Comparison of ENCODE assay signal across 8 mouse cellular contexts in the genomic region with DNA sequence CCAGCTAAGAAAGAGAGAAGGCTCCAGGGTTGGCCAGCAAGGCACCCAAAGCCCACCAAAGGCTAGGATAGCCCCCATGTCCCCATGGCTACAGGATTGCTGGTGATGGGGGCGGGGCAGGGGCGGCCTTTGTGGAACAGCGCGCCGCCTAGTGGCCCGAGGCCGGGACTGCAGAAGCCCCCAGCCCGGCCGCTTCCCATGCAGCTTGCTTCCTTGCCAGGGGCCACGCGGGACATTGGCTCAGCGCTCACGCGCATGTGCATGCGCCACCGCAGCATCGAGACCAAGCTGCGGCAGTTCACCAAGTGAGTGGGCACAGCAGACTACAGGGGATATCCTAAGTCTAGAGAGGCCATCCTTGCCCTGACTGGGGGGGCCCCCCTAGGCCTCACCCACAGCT. TPM values are rescaled to one million over a fixed set of nuclear protein-coding genes. Genes with fewer than 3 reads are reported as not detected.
DNase-seq lines count a peak whose midpoint lies in the region; ATAC-seq and TF ChIP-seq lines count a peak whose summit lies in the region.

No protein-coding gene starts in this region.

- no peak overlapping the region for H3K4me2 ChIP-seq in intestine, embryonic 14.5 days (ENCODE audit: low read length)
- no peak overlapping the region for H3K4me2 ChIP-seq in intestine, embryonic 15.5 days (replicated peaks)
- H3K4me2 ChIP-seq in midbrain, embryonic 12.5 days (replicated peaks), result no peak overlapping the region

- DNase-seq in intestine, embryonic 14.5 days (ENCODE audit: low spot score), result peak; percentile 86
- peak; percentile 76 to 85 for DNase-seq in cerebellum, postnatal 25 days
- DNase-seq in gastrocnemius, postnatal 25 days, result peak; percentile 51
- peak; percentile 87 to 91 for DNase-seq in kidney, postnatal 4 days
- DNase-seq in thymus, postnatal 25 days, result peak; percentile 65

- TF ChIP-seq POLR2A in ES-Bruce4 (IDR thresholded peaks at IDR 0.05; ENCODE audit: insufficient read depth, low read length), result no peak

- no peak for TF ChIP-seq EP300 in ES-Bruce4 (IDR thresholded peaks at IDR 0.05; ENCODE audit: insufficient read depth, low read depth, low read length)

- H3K4me3 ChIP-seq in intestine, embryonic 14.5 days (ENCODE audit: low read depth, low read length), result no peak overlapping the region
- H3K4me3 ChIP-seq in intestine, embryonic 15.5 days (replicated peaks), result no peak overlapping the region
- H3K4me3 ChIP-seq in ES-Bruce4 (ENCODE audit: low read depth, low read length), result peak overlapping the region; percentile 44
- no peak overlapping the region for H3K4me3 ChIP-seq in midbrain, embryonic 12.5 days

- no peak overlapping the region for H3K27ac ChIP-seq in intestine, embryonic 14.5 days (ENCODE audit: low read depth)
- no peak overlapping the region for H3K27ac ChIP-seq in intestine, embryonic 15.5 days
- no peak overlapping the region for H3K27ac ChIP-seq in ES-Bruce4 (ENCODE audit: insufficient read depth, low read length)
- no peak overlapping the region for H3K27ac ChIP-seq in midbrain, embryonic 12.5 days (replicated peaks)

- H3K36me3 ChIP-seq in intestine, embryonic 14.5 days (ENCODE audit: control insufficient read depth, insufficient read depth, low read length), result peaks cover 57% of the 10 kb centered on the region
- peaks cover 38% of the 10 kb centered on the region for H3K36me3 ChIP-seq in intestine, embryonic 15.5 days
- no peaks in the 10 kb centered on the region for H3K36me3 ChIP-seq in ES-Bruce4 (ENCODE audit: control insufficient read depth, insufficient read depth, low read length, poor library complexity, severe bottlenecking)
- peaks cover 50% of the 10 kb centered on the region for H3K36me3 ChIP-seq in midbrain, embryonic 12.5 days

- H3K4me1 ChIP-seq in intestine, embryonic 14.5 days (replicated peaks; ENCODE audit: control insufficient read depth, insufficient read depth, low read length), result peaks cover 26% of the 10 kb centered on the region
- peaks cover 36% of the 10 kb centered on the region for H3K4me1 ChIP-seq in intestine, embryonic 15.5 days (replicated peaks)
- H3K4me1 ChIP-seq in ES-Bruce4 (ENCODE audit: control insufficient read depth, insufficient read depth, low read length), result no peaks in the 10 kb centered on the region
- peaks cover 49% of the 10 kb centered on the region for H3K4me1 ChIP-seq in midbrain, embryonic 12.5 days

- H3K9me3 ChIP-seq in intestine, embryonic 14.5 days (ENCODE audit: control insufficient read depth, low read length), result no peaks in the 10 kb centered on the region
- no peaks in the 10 kb centered on the region for H3K9me3 ChIP-seq in intestine, embryonic 15.5 days
- no peaks in the 10 kb centered on the region for H3K9me3 ChIP-seq in ES-Bruce4 (replicated peaks; ENCODE audit: control insufficient read depth, insufficient read depth, low read length, poor library complexity, severe bottlenecking)
- no peaks in the 10 kb centered on the region for H3K9me3 ChIP-seq in midbrain, embryonic 12.5 days

- WGBS in intestine, embryonic 14.5 days, result 16% methylated on average over 18 of the region's 18 CpGs
- 20% methylated on average over 18 of the region's 18 CpGs for WGBS in intestine, embryonic 15.5 days
- 8% methylated on average over 18 of the region's 18 CpGs for WGBS in midbrain, embryonic 12.5 days

- H3K9ac ChIP-seq in intestine, embryonic 14.5 days (ENCODE audit: low read length), result no peak overlapping the region
- H3K9ac ChIP-seq in intestine, embryonic 15.5 days, result no peak overlapping the region
- peak overlapping the region; percentile 45 for H3K9ac ChIP-seq in ES-Bruce4 (ENCODE audit: low read depth, poor library complexity, severe bottlenecking)
- H3K9ac ChIP-seq in midbrain, embryonic 12.5 days (replicated peaks), result no peak overlapping the region

- H3K27me3 ChIP-seq in intestine, embryonic 14.5 days (replicated peaks; ENCODE audit: control insufficient read depth, insufficient read depth, low read length), result no peaks in the 10 kb centered on the region
- H3K27me3 ChIP-seq in intestine, embryonic 15.5 days (replicated peaks), result no peaks in the 10 kb centered on the region
- no peaks in the 10 kb centered on the region for H3K27me3 ChIP-seq in ES-Bruce4 (ENCODE audit: control insufficient read depth, insufficient read depth, low read length, poor library complexity, severe bottlenecking)
- H3K27me3 ChIP-seq in midbrain, embryonic 12.5 days, result no peaks in the 10 kb centered on the region

- ATAC-seq in intestine, embryonic 14.5 days (replicated peaks; ENCODE audit: low FRiP score, low TSS enrichment, low read depth), result no peak
- ATAC-seq in intestine, embryonic 15.5 days, result no peak
- peak; percentile 36 for ATAC-seq in midbrain, embryonic 12.5 days (ENCODE audit: low FRiP score, low read depth)

- TF ChIP-seq CTCF in ES-Bruce4 (IDR thresholded peaks at IDR 0.05; ENCODE audit: low read depth, low read length), result peak; percentile 72

RNA-seq across cellular contexts. Expression of a gene that starts 5.6 kb away (rescaled TPM):
- polyA plus RNA-seq in intestine, embryonic 14.5 days (2014; fragmentation: Nextera tagmentation; extraction: Ambion mirVana), result 9.9 and 10.4 TPM in 2 replicates
- 8.0 and 9.6 TPM in 2 replicates for polyA plus RNA-seq in intestine, embryonic 15.5 days (2015; fragmentation: Nextera tagmentation; extraction: Ambion mirVana)
- 7.1 and 9.5 TPM in 2 replicates for polyA plus RNA-seq in ES-Bruce4 (2011; ENCODE audit: insufficient read depth, insufficient read length, low read depth, missing spikeins)
- 10 to 100 TPM; 64.7 to 82.3 TPM for total RNA-seq in gastrocnemius, postnatal 25 days (2021)
- polyA plus RNA-seq in midbrain, embryonic 12.5 days (2016; fragmentation: Nextera tagmentation; extraction: Ambion mirVana), result 10.5 and 10.6 TPM in 2 replicates
